Mouse (Mus musculus) embryonic fibroblast, embryonic 13.5 days (primary cell): Measurements from ENCODE around the gene Gm5773.
"Not testable (repeated sequence)": the region's sequence is repeated elsewhere in the genome, so short reads cannot be mapped to it uniquely, and the experiment has no call there.

Source experiments
- CTCF ChIP-seq: IDR thresholded peaks from 2 replicates; pipeline ENCODE4 v1.5.1; 2011; ENCODE audit warnings: mild to moderate bottlenecking, control low read depth, low read length, moderate library complexity, borderline replicate concordance; ENCODE audit not compliant: insufficient read depth
- POLR2A ChIP-seq: IDR thresholded peaks from 2 replicates; pipeline ENCODE4 v1.6.1; 2011; ENCODE audit warnings: low read depth, mild to moderate bottlenecking, control low read depth, low read length, moderate library complexity

DNA sequence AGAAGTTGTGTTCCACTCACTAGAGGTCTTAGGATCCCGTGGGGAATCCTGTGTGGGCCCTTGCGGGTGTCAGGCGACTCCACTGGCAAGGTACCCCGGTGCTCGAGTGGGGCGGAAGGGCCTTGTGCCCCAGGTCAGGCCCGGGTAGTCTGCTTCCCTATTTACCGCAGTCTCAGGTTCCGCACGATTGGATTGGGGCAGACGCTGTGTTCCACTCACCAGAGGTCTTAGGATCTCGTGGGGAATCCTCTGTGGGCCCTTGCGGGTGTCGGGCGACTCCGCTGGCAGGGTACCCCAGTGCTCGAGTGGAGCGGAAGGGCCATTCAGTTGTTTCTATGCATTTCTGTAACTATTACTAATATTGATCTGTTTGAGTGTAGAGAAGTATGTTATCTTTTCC lies 18.8 kb upstream of the Gm5773 start:
- not testable (repeated sequence) for TF ChIP-seq CTCF, POLR2A
